Mouse (Mus musculus) right cerebral cortex, postnatal 25 days (tissue): ENCODE measurements around the gene Tmem8.

Experiments
- DNase-seq: peaks from one replicate; pipeline ENCODE4 v3.0.0; 2022

Tmem8 gene

DNA sequence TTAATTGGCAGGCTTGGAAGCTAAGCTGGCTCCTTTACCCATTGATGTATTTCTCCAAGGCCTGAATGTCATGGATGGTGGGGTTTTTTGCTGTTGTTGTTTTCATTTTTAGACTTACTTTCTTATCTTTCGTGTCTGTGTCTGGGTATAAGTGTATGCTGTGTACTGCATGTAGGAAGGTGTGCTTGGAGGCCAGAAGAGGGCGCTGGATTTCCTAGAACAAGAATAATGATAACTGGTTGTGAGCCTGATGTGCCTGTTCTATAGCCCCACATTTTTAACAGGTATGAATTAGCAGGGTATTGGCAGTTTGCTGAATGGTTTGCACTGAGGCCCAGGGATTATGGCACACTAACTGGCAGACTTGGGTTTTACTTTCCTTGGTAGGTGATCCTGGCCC, 36.0 kb downstream of the Tmem8 start:
- no peak for DNase-seq

DNA sequence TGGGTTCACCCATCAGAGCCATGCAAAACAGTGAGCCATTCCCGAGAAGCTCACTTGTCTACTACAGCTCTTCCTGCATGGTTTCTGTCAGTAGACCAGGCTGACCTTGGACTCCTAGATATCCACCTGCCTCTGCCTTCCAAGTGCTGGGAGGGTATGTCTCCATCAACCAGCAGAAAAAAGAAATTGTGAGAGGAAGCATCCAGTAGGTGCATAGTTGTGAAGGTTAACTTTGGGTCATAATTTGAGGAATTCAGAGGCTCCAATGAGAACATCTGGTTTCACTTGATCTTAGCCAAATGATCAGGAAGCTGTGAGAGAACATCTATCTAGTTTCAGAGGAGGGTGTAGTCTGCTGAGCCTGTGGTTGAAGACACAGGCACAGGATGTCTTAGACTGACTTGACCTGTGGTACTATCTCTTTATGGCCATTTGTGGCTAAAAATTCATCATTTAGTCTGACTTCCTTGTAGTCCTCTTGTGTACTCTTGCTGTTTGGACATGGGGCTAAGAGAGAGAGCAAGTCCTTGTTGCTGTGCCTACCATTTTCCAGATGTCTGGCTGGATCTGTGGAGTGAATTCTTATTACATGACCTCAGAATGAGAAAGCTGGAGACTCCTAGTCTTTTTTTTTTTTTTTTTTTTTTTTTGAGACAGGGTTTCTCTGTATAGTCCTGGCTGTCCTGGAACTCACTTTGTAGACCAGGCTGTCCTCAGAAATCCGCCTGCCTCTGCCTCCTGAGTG, 39.0 kb downstream of the Tmem8 start:
- DNase-seq, result no peak

DNA sequence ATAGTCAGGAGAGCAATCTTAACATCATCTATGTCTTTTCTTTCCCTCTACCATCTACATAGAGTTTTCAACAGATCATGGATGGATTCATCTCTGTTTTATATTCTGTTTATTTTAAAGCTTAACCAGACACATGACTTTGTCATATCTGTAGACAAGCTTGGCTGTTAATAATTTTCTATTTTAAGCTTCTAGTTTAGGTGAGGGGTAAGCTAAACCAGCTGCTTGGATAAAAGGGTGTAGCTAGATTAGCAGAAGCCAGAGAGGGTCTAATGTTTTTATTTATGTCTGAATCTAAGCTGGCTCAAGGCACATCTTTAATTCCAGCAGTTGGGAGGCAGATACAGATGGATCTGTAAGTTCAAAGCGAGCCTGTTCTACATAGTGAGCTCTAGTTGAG, 49.6 kb downstream of the Tmem8 start:
- no peak for DNase-seq

DNA sequence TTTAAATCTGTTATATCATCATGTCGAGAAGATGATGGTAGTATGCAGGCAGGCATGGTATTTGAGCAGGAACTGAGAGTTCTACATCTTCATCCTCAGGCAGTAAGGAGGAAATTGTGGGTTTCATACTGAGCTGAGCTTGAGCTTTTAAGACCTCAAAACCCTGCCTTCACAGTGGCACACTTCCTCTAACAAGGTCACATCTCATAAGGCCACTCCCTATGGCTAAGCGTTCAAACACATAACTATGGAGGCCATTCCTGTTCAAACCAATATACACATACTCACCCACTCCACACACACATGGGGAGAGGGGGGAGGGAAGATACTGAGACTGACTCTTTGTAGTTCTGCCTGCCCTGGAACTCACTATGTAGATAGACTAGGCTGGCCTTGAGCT, 54.9 kb downstream of the Tmem8 start:
- no peak for DNase-seq
